Mouse (Mus musculus): ENCODE data around the gene Sf3b3. TPM values are rescaled to one million over a fixed set of nuclear protein-coding genes. Genes with fewer than 3 reads are reported as not detected.

Gene Sf3b3
- polyA plus RNA-seq, 1 experiment from 2014 or later = 149 TPM

DNA sequence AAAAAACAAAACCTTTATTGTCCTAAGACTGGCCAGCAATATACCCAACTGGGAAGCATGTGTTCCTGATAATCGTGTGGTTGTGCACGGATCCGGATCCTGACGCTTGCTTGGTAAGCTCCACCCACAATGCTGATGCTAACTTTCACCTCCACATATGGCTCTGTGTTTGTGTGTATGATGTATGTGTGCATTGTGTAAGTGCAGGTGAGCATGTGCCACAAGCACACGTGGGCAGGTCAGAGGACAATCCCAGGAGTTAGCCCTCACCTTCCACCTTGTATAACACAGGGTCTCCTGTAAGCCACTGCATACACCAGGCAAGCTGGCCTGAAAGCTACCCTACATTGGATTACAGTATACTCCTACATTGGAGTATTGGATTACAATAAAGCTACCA lies 3.4 kb downstream of the Sf3b3 start:
- 89% methylated on average over 5 of the region's 5 CpGs for WGBS
- ATAC-seq (replicated peaks; ENCODE audit: low FRiP score, low TSS enrichment, low read depth) = no peak
- DNase-seq (ENCODE audit: low spot score) = no peak

DNA sequence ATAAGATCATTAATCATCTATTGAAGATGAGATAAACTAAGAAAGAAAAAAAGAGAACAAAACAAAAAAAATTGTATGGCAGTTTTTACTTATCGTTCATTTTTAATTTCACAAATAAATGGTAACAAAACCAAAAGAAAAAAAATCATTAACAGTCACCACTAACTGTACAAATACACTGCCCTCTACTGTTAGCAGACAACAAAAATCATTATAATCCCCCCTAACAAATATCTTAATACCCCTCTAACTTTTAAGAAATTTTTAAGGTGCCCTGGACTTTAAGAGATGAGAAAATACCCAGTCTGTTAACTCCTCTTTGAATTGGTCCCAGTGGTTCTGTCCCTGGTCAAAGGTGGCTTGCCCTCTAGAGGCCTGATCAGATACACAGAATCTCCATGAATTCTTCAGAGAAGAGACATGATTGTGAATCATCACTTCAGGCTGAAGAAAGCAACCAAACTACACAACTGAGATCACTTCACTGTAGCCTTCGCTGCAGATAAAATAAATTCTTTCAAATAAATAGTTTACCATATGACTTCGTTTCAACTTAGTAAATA lies 4.5 kb downstream of the Sf3b3 start:
- Histone ChIP-seq H3K9ac (ENCODE audit: low read length) (no peak overlapping the region), H3K36me3 (ENCODE audit: control insufficient read depth, insufficient read depth, low read length) (peaks cover 77% of the 10 kb centered on the region), H3K9me3 (ENCODE audit: control insufficient read depth, low read length) (no peaks in the 10 kb centered on the region), H3K4me2 (ENCODE audit: low read length) (no peak overlapping the region), H3K4me1 (replicated peaks; ENCODE audit: control insufficient read depth, insufficient read depth, low read length) (peaks cover 12% of the 10 kb centered on the region), H3K27me3 (replicated peaks; ENCODE audit: control insufficient read depth, insufficient read depth, low read length) (no peaks in the 10 kb centered on the region), H3K27ac (ENCODE audit: low read depth) (no peak overlapping the region), H3K4me3 (ENCODE audit: low read depth, low read length) (no peak overlapping the region)
- WGBS = 83% methylated on average over 3 of the region's 3 CpGs
- DNase-seq (ENCODE audit: low spot score) = no peak
- no peak for ATAC-seq (replicated peaks; ENCODE audit: low FRiP score, low TSS enrichment, low read depth)

More for the DNA sequence above, 3.4 kb downstream of the Sf3b3 start:
- Histone ChIP-seq H3K27me3 (replicated peaks; ENCODE audit: control insufficient read depth, insufficient read depth, low read length) (no peaks in the 10 kb centered on the region), H3K4me2 (ENCODE audit: low read length) (no peak overlapping the region), H3K36me3 (ENCODE audit: control insufficient read depth, insufficient read depth, low read length) (peaks cover 66% of the 10 kb centered on the region), H3K27ac (ENCODE audit: low read depth) (no peak overlapping the region), H3K4me1 (replicated peaks; ENCODE audit: control insufficient read depth, insufficient read depth, low read length) (peaks cover 19% of the 10 kb centered on the region), H3K9me3 (ENCODE audit: control insufficient read depth, low read length) (no peaks in the 10 kb centered on the region), H3K4me3 (ENCODE audit: low read depth, low read length) (no peak overlapping the region), H3K9ac (ENCODE audit: low read length) (no peak overlapping the region)

DNA sequence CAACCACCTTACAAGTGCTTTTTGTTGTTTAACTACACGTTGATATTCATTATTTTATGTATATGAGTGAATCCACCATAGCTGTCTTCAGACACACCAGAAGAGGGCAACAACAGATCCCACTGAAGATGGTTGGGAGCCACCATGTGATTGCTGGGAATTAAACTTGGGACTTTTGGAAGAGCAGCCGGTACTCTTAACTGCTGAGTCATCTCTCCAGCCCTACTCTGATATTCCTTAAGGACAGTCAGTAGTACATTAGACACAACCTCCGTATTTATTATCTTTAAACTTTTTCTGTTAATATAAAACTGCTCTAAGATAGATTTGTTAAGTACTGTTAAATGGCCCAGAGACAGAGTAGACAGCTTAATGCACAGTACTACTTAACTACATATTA lies 14.6 kb downstream of the Sf3b3 start:
- no peaks in the 10 kb centered on the region for H3K27me3 ChIP-seq (replicated peaks; ENCODE audit: control insufficient read depth, insufficient read depth, low read length)
- 88% methylated on average over 3 of the region's 3 CpGs for WGBS
- no peaks in the 10 kb centered on the region for H3K9me3 ChIP-seq (ENCODE audit: control insufficient read depth, low read length)
- no peak overlapping the region for H3K9ac ChIP-seq (ENCODE audit: low read length)
- no peak overlapping the region for H3K4me3 ChIP-seq (ENCODE audit: low read depth, low read length)
- no peaks in the 10 kb centered on the region for H3K4me1 ChIP-seq (replicated peaks; ENCODE audit: control insufficient read depth, insufficient read depth, low read length)
- DNase-seq (ENCODE audit: low spot score) (no peak), ATAC-seq (replicated peaks; ENCODE audit: low FRiP score, low TSS enrichment, low read depth) (no peak)
- H3K27ac ChIP-seq (ENCODE audit: low read depth) = no peak overlapping the region
- H3K36me3 ChIP-seq (ENCODE audit: control insufficient read depth, insufficient read depth, low read length) = peaks cover 98% of the 10 kb centered on the region
- H3K4me2 ChIP-seq (ENCODE audit: low read length) = no peak overlapping the region

DNA sequence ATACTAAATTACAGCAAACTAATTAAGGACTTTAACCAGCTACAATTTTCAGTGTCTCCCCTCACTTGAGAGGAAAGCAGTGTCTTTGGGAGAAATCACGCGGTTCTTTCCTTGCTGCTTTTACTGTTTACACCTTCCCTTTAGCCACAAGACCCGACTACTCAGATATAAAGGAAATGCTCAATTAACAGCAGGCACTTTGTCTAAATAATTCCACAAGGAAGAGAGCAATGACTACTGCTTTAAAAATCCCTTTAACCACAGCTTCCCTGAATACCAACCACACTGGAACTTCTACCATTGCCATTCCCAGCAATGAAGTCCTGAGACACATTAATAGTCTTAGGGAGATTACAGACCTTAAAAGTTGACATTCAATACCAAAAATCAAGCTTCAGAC lies 18.1 kb downstream of the Sf3b3 start:
- H3K9me3 ChIP-seq (ENCODE audit: control insufficient read depth, low read length) = no peaks in the 10 kb centered on the region
- H3K4me1 ChIP-seq (replicated peaks; ENCODE audit: control insufficient read depth, insufficient read depth, low read length) = no peaks in the 10 kb centered on the region
- no peak overlapping the region for H3K27ac ChIP-seq (ENCODE audit: low read depth)
- H3K27me3 ChIP-seq (replicated peaks; ENCODE audit: control insufficient read depth, insufficient read depth, low read length) = no peaks in the 10 kb centered on the region
- H3K4me3 ChIP-seq (ENCODE audit: low read depth, low read length) = no peak overlapping the region
- 80% methylated on average over 3 of the region's 3 CpGs for WGBS
- no peak overlapping the region for H3K9ac ChIP-seq (ENCODE audit: low read length)
- no peak for DNase-seq (ENCODE audit: low spot score)
- peaks cover 98% of the 10 kb centered on the region for H3K36me3 ChIP-seq (ENCODE audit: control insufficient read depth, insufficient read depth, low read length)
- no peak overlapping the region for H3K4me2 ChIP-seq (ENCODE audit: low read length)
- no peak for ATAC-seq (replicated peaks; ENCODE audit: low FRiP score, low TSS enrichment, low read depth)

DNA sequence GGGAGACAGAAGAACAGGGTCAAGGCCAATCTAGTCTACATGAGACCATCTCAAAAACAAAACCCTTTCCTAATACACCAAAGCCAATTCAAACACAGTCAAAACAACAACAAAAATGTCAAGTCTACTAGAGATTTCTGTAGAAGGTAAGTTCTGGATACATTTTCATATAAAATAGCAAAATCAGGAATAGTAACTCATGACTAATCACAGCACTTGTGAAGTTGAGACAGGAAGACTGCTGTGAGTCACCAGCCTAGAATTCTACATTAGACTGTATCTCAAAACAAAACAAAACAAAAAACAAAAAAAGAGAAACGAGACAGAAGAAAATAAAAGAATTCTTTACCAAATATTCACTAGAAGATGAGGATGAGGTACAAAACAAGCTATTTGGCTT lies 21.7 kb downstream of the Sf3b3 start:
- 97% methylated on average over 1 of the region's 1 CpGs for WGBS
- Histone ChIP-seq H3K4me3 (ENCODE audit: low read depth, low read length) (no peak overlapping the region), H3K36me3 (ENCODE audit: control insufficient read depth, insufficient read depth, low read length) (peaks cover 99% of the 10 kb centered on the region), H3K27ac (ENCODE audit: low read depth) (no peak overlapping the region), H3K4me1 (replicated peaks; ENCODE audit: control insufficient read depth, insufficient read depth, low read length) (no peaks in the 10 kb centered on the region), H3K9ac (ENCODE audit: low read length) (no peak overlapping the region), H3K4me2 (ENCODE audit: low read length) (no peak overlapping the region), H3K27me3 (replicated peaks; ENCODE audit: control insufficient read depth, insufficient read depth, low read length) (no peaks in the 10 kb centered on the region), H3K9me3 (ENCODE audit: control insufficient read depth, low read length) (no peaks in the 10 kb centered on the region)
- no peak for ATAC-seq (replicated peaks; ENCODE audit: low FRiP score, low TSS enrichment, low read depth)
- DNase-seq (ENCODE audit: low spot score) = no peak

DNA sequence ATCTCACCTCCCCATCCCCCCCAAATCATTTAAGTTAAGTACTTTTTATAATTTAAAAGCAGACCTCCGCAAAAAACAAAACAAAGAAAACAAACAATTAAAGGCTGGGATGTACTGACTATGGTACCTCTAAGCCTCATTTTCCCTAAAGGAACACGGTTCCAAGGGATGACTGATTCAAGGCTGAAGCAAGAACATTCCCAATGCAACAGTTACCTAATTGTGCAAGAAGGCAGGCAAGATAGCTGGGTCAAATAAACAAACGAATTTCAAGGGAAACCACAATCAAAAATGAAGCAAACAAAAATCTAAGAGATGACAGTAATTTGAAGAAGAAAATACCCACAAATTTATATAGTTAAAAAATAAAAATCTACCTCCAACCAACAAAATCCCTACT lies 24.6 kb downstream of the Sf3b3 start:
- peaks cover 100% of the 10 kb centered on the region for H3K36me3 ChIP-seq (ENCODE audit: control insufficient read depth, insufficient read depth, low read length)
- no peak overlapping the region for H3K4me2 ChIP-seq (ENCODE audit: low read length)
- no peak overlapping the region for H3K4me3 ChIP-seq (ENCODE audit: low read depth, low read length)
- H3K9me3 ChIP-seq (ENCODE audit: control insufficient read depth, low read length) = no peaks in the 10 kb centered on the region
- DNase-seq (ENCODE audit: low spot score) (no peak), ATAC-seq (replicated peaks; ENCODE audit: low FRiP score, low TSS enrichment, low read depth) (no peak)
- H3K27ac ChIP-seq (ENCODE audit: low read depth) = no peak overlapping the region
- no peaks in the 10 kb centered on the region for H3K27me3 ChIP-seq (replicated peaks; ENCODE audit: control insufficient read depth, insufficient read depth, low read length)
- H3K9ac ChIP-seq (ENCODE audit: low read length) = no peak overlapping the region
- H3K4me1 ChIP-seq (replicated peaks; ENCODE audit: control insufficient read depth, insufficient read depth, low read length) = no peaks in the 10 kb centered on the region
- WGBS = 80% methylated on average over 3 of the region's 3 CpGs

DNA sequence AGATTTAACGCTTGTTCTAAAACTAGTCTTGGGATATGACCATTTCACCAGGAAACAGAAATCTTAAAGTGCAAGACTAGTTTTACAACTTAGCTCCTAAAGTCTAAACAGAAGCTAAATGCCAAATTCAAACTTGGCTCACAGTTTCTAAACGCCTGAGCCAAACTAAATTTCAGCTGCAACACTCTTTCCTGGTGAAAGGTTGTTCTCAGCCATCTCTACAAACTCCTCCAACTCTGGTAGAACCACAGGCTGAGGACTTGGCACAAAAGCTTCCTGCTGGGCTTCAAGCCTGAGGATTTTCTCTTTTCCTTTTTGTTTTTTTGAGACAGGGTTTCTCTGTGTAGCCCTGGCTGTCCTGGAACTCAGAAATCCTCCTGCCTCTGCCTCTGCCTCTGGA lies 26.3 kb downstream of the Sf3b3 start:
- no peak for ATAC-seq (replicated peaks; ENCODE audit: low FRiP score, low TSS enrichment, low read depth)
- DNase-seq (ENCODE audit: low spot score) = no peak
- WGBS = 95% methylated on average over 2 of the region's 2 CpGs
- Histone ChIP-seq H3K9me3 (ENCODE audit: control insufficient read depth, low read length) (no peaks in the 10 kb centered on the region), H3K9ac (ENCODE audit: low read length) (no peak overlapping the region), H3K36me3 (ENCODE audit: control insufficient read depth, insufficient read depth, low read length) (peaks cover 100% of the 10 kb centered on the region), H3K27me3 (replicated peaks; ENCODE audit: control insufficient read depth, insufficient read depth, low read length) (no peaks in the 10 kb centered on the region), H3K27ac (ENCODE audit: low read depth) (no peak overlapping the region), H3K4me3 (ENCODE audit: low read depth, low read length) (no peak overlapping the region), H3K4me2 (ENCODE audit: low read length) (no peak overlapping the region), H3K4me1 (replicated peaks; ENCODE audit: control insufficient read depth, insufficient read depth, low read length) (no peaks in the 10 kb centered on the region)

DNA sequence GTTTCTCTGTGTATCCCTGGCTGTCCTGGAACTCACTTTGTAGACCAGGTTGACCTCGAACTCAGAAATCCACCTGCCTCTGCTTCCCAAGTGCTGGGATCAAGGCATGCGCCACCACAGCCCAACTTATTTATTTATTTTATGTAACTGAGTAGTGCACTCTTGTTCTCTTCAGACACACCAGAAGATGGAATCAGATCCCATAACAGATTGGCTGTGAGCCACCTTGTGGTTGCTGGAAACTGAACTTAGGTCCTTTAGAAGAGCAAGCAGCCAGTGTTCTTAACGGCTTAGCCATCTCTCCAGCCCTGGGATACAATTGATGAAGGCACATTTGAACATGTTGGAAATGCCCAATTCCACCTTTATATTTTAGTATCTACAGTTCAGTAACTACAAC lies 28.0 kb downstream of the Sf3b3 start:
- Histone ChIP-seq H3K27me3 (replicated peaks; ENCODE audit: control insufficient read depth, insufficient read depth, low read length) (no peaks in the 10 kb centered on the region), H3K4me3 (ENCODE audit: low read depth, low read length) (no peak overlapping the region), H3K36me3 (ENCODE audit: control insufficient read depth, insufficient read depth, low read length) (peaks cover 100% of the 10 kb centered on the region), H3K9ac (ENCODE audit: low read length) (no peak overlapping the region), H3K4me1 (replicated peaks; ENCODE audit: control insufficient read depth, insufficient read depth, low read length) (no peaks in the 10 kb centered on the region), H3K27ac (ENCODE audit: low read depth) (no peak overlapping the region), H3K4me2 (ENCODE audit: low read length) (no peak overlapping the region), H3K9me3 (ENCODE audit: control insufficient read depth, low read length) (no peaks in the 10 kb centered on the region)
- ATAC-seq (replicated peaks; ENCODE audit: low FRiP score, low TSS enrichment, low read depth) (no peak), DNase-seq (ENCODE audit: low spot score) (no peak)
- 87% methylated on average over 3 of the region's 3 CpGs for WGBS

DNA sequence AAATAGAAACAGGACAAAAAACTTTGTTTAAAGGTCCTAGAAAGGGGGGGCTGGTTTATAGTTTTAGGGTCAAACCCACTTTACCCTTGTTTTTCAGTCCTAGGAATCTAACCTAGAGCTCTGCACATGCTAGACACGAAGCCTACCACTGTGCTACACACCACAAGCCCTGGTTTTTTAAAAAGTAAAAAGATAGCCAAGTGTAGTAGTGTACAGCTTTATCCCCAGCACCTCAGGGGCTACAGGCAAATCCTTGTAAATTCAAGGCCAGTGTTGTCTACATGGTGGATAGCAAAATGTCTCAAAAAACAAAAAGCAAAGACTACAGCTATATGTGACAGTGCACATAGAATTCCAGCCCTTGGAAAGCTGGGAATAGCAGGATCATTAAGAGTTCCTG lies 29.6 kb downstream of the Sf3b3 start:
- ATAC-seq (replicated peaks; ENCODE audit: low FRiP score, low TSS enrichment, low read depth) (no peak), DNase-seq (ENCODE audit: low spot score) (no peak)
- H3K27me3 ChIP-seq (replicated peaks; ENCODE audit: control insufficient read depth, insufficient read depth, low read length) = no peaks in the 10 kb centered on the region
- H3K9ac ChIP-seq (ENCODE audit: low read length) = no peak overlapping the region
- H3K4me2 ChIP-seq (ENCODE audit: low read length) = no peak overlapping the region
- peaks cover 100% of the 10 kb centered on the region for H3K36me3 ChIP-seq (ENCODE audit: control insufficient read depth, insufficient read depth, low read length)
- H3K27ac ChIP-seq (ENCODE audit: low read depth) = no peak overlapping the region
- H3K4me3 ChIP-seq (ENCODE audit: low read depth, low read length) = no peak overlapping the region
- no peaks in the 10 kb centered on the region for H3K4me1 ChIP-seq (replicated peaks; ENCODE audit: control insufficient read depth, insufficient read depth, low read length)
- WGBS = 95% methylated on average over 1 of the region's 1 CpGs
- no peaks in the 10 kb centered on the region for H3K9me3 ChIP-seq (ENCODE audit: control insufficient read depth, low read length)
